Mouse (Mus musculus) erythroblast, embryonic 14.5 days (primary cell): Measurements from ENCODE around the gene Cpvl.

ENCODE experiments used
- GATA1 ChIP-seq: IDR thresholded peaks from 2 replicates; pipeline ENCODE4 v1.6.1; 2012; ENCODE audit warnings: low read length, inconsistent platforms, mixed read lengths
- TAL1 ChIP-seq: IDR thresholded peaks from 3 replicates; pipeline ENCODE4 v1.6.1; 2012; ENCODE audit warnings: low read length, inconsistent platforms, mixed read lengths

- TF ChIP-seq TAL1 (no peak), GATA1 (no peak)
Observed at GRCm38 (mm10) chr6:53913151-53913550, 65.3 kb downstream of the Cpvl start.
